Mouse (Mus musculus) hindlimb bud, embryonic 11.5 days (tissue): ENCODE data around the gene Ugt1a1.

Experiments
- DNase-seq: peaks from one replicate; pipeline ENCODE4 v3.0.0-alpha.2; 2012; ENCODE audit warnings: low read depth, low spot score; ENCODE audit errors: extremely low spot score

The Ugt1a1 gene

DNA sequence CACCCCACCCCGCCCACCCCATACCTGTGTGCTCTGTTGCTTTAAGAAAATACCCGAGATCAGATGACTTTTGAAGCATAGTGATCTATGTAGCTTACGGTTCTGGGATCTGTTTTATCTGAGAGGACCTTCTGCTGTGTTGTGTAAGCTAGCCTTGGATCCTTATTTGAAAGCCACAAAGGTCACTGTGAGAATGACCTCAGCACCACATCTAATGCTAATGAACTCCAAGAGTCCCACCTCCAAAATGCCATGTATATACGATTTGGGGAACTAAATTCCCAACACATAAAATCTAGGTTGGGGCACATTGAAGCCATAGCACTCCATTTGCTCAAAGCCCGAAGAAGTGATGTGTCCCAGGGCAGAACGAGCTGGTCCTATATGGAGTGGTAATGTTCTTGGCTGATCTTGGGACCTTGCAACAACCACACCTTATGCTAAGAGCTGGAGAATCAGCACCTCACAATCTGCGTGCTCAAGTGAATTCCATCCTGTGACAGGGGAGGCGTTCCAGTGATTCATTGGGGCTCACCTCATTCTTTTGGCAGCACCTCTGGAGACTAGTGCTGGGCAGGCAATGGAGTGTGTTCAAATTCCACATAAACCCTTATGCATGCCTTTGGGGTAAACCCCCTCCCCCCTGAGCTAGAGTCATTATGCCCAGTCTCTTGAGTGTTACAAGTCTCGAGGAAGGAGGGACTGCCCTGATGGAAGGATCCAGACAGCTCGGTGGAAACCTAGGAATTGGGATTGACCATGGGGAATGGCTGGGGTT, 45.3 kb downstream of the Ugt1a1 start:
- DNase-seq, result no peak

DNA sequence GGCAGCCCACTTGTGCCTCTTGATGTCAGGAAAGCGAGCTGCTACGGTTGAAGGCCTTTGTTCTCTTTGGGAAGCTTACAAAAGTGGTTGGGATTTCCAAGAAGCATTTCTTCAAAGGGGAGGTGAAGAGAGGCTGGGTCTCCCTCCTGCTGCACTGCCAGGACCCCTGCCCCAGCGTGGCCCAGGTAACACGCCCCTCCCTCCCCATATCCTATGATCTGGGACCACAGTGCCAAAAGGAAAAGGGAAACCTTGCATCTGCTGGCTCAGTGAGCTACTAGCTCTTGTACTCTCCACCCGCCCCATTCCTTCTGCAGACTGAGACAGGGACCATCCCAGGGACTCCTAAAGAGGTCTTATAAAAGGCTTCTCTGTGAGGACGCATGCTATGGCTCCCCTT, 45.9 kb downstream of the Ugt1a1 start:
- DNase-seq, result no peak

DNA sequence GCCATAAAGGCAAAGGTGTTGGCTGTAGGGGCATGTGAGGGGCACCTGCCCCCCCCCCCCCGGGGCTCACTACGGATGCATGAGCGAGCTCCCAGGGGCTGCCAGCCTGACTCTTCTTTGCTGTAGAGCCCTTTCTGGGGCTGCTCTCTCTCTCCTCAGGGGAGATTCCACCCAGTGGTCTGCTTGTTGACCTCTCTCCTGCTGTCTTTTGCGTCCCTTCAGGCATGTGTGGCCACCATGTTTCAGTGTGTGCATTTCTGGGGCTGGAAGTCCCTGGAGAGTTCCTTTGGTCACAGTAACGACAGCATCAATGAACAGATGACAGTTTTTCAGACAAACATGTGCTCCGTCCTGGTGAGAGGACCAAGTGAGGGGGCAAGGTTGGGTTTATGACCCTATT, 46.6 kb downstream of the Ugt1a1 start:
- DNase-seq, result no peak

DNA sequence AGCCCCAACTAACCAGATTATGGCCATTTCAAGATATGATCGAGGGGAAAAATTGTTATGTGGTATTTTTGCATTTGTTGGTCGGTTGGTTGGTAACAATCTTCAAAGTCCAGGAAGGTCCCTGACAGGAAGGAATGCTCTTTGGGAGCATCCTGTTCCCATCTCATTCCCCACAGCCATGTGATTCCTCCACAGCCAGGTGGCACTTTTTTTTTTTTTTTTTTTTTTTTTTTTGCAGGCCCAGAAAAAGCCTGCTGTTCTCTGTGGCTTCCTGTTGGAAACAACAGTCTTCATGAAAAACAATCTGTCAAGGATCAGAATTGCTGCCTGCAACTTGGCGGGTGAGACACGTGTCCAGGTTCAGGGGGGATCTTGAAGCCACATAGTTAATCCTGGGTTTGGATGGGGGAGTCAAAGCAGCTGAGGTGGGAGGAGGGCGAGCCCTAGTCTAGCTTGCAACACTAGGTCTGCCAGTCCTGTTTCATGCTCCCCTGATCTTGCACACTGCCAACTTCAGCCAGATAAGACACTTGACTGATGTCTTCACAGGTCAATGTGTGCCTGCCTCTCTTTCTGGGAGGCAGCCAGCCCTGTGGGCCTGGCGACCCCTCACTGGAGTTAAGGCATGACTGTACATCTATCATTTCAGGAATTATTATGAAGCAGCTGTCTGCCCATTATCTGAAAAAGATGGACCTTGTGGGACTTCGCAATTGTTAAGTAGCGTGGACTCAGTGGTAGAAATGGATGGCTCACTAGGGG, 47.3 kb downstream of the Ugt1a1 start:
- DNase-seq, result no peak

DNA sequence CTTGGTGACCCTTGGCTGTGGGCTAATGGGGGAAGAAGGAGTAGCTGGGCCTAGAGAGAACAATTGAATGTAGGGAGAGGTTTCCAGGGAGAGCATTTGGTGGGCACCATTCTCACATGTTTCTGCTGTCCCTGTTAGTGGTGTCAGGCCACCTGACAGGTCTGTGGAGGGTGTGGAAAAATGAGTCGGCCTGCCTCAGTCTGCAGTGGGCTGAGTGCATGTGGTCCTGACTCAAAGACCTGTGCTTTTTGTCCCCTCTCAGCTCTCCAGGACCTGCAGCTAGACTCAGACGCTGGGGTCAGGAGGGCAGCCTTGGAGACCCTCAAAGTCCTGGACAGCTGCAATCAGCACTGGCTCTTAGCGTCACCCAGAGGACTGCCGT, 47.9 kb downstream of the Ugt1a1 start:
- DNase-seq, result no peak

DNA sequence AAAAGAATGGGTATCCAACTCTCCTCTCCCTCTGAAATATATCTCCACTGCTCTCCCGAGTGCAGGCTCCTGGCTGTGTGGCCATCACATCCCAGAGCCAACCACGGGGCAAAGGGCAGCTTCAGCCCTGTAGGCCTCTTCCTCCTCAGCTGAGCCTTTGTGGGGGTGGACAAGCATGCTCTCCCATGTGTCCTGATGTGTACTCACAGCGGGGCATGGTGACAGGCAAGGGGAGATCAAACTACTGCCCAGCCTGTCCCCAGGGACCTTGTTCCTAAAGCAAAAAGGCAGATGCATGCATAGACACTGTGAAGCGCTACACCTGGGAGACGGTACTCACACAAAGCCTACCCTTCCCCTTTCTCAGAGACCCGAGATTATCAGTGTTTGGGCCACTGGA, 48.4 kb downstream of the Ugt1a1 start:
- DNase-seq, result no peak

DNA sequence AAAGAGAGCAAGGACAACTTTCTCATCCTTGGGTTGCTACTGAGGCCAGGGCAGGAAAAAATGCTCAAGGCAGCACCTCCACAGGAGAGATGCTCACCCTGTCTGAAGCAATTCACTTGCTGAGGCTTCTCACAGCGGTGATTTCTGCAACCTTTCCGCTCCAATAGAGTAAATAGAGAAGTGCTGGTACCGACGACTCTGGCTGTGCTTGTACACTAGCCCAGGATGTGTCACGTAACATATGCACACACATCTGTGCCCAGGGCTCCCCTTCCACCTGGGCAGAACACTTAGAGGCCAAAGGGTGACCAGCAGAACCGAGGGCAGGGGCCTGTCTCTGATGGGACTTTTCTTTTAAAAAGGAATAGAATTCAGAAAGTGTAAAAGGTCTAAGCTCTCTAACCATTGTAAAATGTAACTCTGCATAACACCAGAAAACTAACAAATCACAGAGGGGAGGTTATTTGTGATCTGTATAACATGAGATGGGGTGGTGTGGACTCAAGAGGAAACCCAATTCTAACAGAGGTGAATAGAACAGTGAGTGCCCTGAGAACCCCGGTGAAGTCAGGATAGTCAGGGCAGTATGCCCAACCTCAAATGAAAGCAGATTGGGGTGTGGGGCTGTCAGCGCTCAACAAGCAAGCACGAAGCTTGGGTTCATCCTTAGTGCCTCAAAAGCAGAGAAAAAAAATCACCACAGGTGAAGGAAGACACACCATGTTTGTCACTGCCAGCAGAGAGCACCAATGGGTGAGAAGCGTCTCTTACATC, 49.0 kb downstream of the Ugt1a1 start:
- DNase-seq, result no peak

DNA sequence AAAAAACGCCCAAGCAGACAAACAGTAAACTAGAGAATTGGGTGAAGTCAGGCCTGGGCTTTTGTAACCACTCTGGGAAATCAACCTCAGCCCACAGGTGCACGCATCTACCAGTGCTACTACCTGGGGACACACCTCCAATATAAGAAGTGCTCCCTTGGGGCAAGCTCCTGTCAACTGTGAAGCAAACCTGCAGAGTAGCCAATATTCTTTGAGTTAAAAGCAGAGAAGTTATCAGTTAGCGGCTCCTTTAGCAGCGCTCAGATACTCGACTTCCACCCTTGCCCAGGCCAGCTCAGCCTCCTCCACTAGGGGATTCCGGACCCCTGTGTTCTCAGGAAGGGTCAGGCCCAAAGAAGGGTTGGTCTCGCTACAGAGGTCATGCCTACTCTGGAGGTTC, 49.9 kb downstream of the Ugt1a1 start:
- DNase-seq, result no peak

DNA sequence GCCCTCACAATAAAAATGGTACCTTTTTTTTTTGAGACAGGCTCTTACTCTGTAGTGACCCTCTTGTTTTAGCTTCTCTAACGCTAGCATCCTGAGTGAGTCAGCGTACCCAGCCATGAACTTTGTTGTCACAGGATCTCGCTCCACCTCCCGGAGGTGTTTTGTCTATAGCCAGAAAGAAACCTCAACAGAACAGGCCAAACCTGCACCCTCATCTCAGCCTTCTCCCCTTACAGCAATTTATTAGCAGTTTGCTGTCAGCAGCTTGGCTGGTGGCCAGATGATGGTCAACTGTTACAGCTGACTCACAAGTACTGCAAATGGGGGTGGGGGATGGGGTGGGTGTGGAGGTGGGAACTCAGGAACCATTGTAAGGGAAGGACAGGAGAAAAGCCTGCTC, 50.5 kb downstream of the Ugt1a1 start:
- no peak for DNase-seq

DNA sequence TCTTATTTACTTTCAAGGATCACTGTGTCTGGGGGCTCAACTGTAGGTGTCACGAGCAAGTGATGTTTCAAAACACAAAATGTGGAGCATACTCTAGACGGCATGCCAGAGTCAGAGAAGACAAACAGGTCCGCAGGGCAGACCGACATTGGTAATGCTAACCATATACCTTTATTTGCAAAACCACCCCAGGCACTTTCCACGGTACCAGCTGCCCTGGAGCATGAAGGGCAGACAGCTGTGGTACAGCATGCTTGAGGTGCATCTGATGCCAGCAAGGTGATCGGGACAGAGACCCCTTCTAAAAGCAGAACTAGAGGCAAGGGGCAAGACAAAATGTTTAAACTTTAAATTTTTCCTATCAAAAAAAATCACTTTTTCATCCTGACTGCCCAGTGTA, 51.2 kb downstream of the Ugt1a1 start:
- no peak for DNase-seq

DNA sequence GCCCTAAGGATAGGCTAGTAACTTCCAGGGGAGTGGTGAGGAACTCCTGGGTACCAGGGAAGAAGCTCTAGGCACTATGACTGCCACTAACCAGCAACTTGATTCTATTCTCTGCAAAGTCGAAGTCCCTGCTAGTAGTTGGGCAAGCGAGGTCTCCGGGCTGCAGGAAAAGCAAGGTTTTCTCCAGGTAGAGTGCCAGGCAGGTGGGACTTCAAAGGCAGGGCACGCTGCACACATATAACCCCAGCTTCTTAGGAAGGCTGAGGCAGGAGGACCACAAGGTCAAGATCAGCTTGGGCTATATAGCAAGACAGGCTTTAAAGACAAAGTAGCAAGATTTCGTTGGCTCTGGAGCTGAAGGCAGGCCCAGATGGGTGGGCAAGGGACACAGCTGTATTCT, 52.0 kb downstream of the Ugt1a1 start:
- DNase-seq, result no peak

DNA sequence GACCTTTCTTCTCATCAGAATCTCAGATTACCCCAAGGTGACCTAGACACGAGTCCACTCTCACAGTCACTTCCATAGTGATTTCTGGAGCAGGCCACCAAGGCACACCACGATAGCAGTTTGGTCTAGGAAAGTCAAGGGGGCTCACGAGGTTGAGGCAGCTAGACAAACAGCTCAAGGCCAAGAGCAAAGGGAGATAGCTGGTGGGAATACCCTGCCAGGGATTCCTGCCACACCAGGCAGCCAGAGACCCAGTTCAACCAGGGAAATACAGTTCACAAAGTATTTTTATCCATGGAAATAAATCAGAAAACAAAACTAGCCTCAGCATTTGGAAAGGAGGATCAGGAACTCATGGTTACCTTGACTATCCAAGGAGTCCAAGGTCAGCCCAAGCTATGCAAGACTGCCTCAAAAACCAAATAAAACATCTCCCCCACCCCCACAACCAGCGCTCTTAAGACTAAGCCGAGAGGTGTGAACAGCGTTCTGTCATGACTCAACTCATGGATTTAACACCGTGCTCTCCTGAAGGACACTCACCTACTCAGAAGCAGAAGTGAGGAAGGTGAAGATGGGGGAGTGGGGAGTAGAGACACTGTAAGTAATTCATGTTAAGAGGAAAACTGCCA, 52.6 kb downstream of the Ugt1a1 start:
- DNase-seq, result no peak

DNA sequence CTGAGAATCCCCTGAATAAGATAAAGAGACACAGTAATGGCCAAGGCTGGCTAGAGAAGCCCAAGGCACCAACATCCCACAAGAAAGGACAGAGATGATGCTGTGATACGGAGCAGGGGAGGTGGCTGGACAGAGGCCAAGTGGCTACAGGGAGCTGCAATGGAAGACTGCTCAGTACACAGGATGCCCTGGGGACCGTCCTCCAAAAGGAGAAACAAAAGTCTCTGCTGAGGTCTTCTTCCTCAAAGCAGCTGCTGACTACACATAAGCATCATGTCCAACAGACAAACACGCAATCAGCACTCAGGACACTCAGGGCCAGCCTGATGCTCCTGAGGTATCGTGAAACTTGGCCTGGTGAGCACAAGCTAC, 53.1 kb downstream of the Ugt1a1 start:
- DNase-seq, result no peak

DNA sequence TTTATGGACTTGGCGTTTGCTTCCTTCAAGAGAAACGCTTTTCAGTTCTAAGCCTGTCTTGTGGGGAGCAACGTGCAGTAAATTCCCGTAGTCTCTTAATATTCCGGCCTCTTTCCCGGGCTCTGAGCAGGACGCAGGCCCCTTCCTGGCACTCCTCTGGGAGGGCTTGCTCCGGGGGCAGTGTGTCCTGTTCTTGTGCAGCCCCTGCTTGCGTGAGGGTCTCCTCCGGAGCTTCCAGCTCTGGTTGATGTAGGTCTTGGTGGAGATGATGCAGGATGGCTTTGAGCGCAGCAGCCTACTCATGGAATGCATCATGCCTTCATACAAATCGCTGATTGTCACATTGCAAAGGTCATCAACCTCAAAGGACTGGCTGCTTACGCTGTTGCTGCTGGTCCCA, 54.4 kb downstream of the Ugt1a1 start:
- no peak for DNase-seq

DNA sequence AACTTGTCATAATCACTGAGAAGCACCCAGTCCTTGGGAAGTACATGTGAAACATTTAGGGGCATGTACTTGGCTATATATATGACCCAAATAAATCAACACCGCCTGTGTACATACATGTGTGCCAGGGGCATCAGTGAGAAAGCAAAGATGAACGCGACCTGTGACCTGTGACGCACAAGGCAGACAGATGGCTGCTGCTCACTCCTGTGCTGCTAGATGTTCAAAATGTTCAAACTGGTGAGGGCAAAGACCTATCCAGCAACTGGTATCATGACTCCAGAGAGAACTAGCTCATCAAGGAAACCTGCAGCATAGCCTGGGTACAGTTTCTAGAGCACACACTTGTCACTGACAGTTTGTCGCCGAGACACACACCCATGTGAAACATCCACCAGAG, 55.7 kb downstream of the Ugt1a1 start:
- no peak for DNase-seq

DNA sequence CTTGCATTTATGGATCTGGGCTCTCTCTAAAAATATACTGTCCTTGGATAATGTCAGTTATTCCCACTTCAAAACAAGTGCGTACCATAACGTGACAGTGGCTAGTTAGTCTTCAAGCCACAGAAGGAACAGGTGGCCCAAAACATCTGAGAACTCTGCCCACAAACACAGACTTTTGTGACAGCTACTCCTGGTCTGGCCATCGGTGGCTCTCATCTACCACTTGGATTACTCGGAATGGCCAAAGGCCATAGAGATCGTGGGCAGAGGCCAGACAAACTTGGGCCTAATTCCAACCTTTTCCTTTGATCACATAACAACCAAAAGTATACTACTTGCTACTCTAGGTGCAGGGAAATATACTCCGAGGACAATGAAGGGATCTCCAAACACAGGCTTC, 56.3 kb downstream of the Ugt1a1 start:
- DNase-seq, result no peak
